Mouse (Mus musculus) midbrain, postnatal 0 days (tissue): ENCODE measurements around the gene Ciz1. TPM values are rescaled to one million over a fixed set of nuclear protein-coding genes. Genes with fewer than 3 reads are reported as not detected.

ENCODE experiments used
- ATAC-seq: fragments of 200-750 bp; cut with Nextera tagmentation; 2 replicates; pipeline ENCODE4 v1.8.0; 2017; ENCODE audit warnings: moderate number of reproducible peaks, mild to moderate bottlenecking, moderate TSS enrichment, moderate library complexity; ENCODE audit not compliant: low FRiP score
- DNase-seq: peaks from one replicate; pipeline ENCODE4 v3.0.0-alpha.2; 2015; ENCODE audit warnings: low spot score
- H3K27ac ChIP-seq: fragments of 300-500 bp; sonication (generic); 2 replicates; pipeline ENCODE4 v1.5.1; 2014; ENCODE audit warnings: low read depth, mild to moderate bottlenecking, low read length, mixed read lengths
- H3K27me3 ChIP-seq: fragments of 300-500 bp; sonication (generic); 2 replicates; pipeline ENCODE4 v1.6.1; 2014; ENCODE audit warnings: low read length, control low read depth, mixed read lengths; ENCODE audit not compliant: insufficient read depth
- H3K36me3 ChIP-seq: fragments of 300-500 bp; sonication (generic); 2 replicates; pipeline ENCODE4 v1.6.1; 2014; ENCODE audit warnings: low read length, control low read depth, mixed read lengths; ENCODE audit not compliant: insufficient read depth
- H3K4me1 ChIP-seq: fragments of 300-500 bp; sonication (generic); 2 replicates; pipeline ENCODE4 v1.6.1; 2014; ENCODE audit warnings: mild to moderate bottlenecking, control low read depth, antibody characterized with exemption, low read length, mixed read lengths; ENCODE audit not compliant: insufficient read depth
- H3K4me2 ChIP-seq: fragments of 300-500 bp; sonication (generic); 2 replicates; pipeline ENCODE4 v1.6.1; 2014; ENCODE audit warnings: low read depth, mild to moderate bottlenecking, low read length, mixed read lengths; ENCODE audit not compliant: poor library complexity, severe bottlenecking
- H3K4me3 ChIP-seq: fragments of 300-500 bp; sonication (generic); 2 replicates; pipeline ENCODE4 v1.5.1; 2014; ENCODE audit warnings: low read depth, mild to moderate bottlenecking, low read length, moderate library complexity
- H3K9ac ChIP-seq: fragments of 300-500 bp; sonication (generic); replicated peaks from 2 replicates; pipeline ENCODE4 v1.6.1; 2014; ENCODE audit warnings: mild to moderate bottlenecking, low read length, moderate library complexity, mixed read lengths; ENCODE audit not compliant: poor library complexity, severe bottlenecking
- H3K9me3 ChIP-seq: fragments of 300-500 bp; sonication (generic); 2 replicates; pipeline ENCODE4 v1.6.1; 2016; ENCODE audit warnings: low read length, control low read depth
- CTCF ChIP-seq: IDR thresholded peaks from 2 replicates; pipeline ENCODE4 v1.5.1; 2016; ENCODE audit warnings: antibody characterized with exemption, mild to moderate bottlenecking
- WGBS: fragments of 180-500 bp; shearing (Covaris S2); extraction: QIAGEN DNeasy Blood & Tissue Kit; methylation state at CpG from one replicate; pipeline ENCODE4 v1.1.7; 2014; 5-methylcytosine and 5-hydroxymethylcytosine counted together
- polyA plus RNA-seq: library from polyadenylated mRNA; unstranded; fragments of >200 nt; fragmentation: Nextera tagmentation; extraction: Ambion mirVana; gene quantifications from 2 replicates; pipeline ENCODE4 v1.2.1, GENCODE M21; 2015
- total RNA-seq: library from RNA; depleted of rRNA; stranded (reverse); fragments of >200 nt; gene quantifications from 2 replicates; pipeline ENCODE4 v1.2.3, GENCODE M21; 2014

Ciz1 gene
- total and polyA plus RNA-seq, 2 experiments from 2014 or later: 47.3 to 81.8 TPM

GRCm38 (mm10) chr2:32411407-32411806, 59.3 kb downstream of the Ciz1 start:
- no peak overlapping the region for H3K4me2 ChIP-seq
- peaks cover 25% of the 10 kb centered on the region for H3K36me3 ChIP-seq
- H3K9ac ChIP-seq: no peak overlapping the region
- no peak overlapping the region for H3K4me3 ChIP-seq
- no peaks in the 10 kb centered on the region for H3K4me1 ChIP-seq
- no peak for ATAC-seq
- WGBS: 82% methylated on average over 7 of the region's 7 CpGs
- H3K27me3 ChIP-seq: no peaks in the 10 kb centered on the region
- H3K27ac ChIP-seq: no peak overlapping the region
- TF ChIP-seq CTCF: no peak
- H3K9me3 ChIP-seq: no peaks in the 10 kb centered on the region
- no peak for DNase-seq

DNA sequence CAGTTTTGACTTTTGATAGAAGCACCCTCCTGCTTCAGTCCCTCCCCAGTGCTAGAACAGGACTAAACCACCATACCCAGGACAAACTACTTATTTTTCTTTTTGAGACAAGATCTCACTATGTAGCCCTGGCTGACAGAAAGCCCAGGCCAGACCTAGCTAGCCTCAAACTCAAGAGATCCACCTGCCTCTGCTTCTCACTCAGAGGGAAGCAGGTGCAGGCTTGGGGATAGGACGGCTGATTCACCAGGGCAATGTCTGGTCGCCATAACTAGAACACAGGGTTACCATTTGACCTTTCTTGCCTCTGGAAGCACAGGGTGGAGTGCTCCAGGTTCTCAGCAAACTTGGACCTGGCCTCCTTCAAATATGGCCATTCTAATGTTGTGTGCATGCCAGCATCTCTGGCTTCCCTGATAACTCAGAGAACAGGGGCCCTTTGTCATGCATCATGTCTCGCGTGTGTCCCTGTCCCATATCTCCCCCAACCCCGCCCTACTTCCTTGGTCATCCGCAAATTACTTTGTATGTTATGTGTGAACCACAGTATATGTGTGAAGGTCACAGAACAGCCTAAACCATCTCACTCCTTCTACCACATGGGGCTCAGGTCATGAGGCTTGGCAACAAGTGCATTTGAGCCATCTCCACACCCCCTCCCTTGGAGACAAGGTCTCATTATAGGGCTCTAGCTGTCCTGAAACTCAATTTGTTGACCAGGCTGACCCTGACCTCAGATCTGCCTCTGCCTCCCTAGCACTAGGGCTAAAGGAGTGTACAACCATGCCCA, 60.8 kb downstream of the Ciz1 start:
- H3K9me3 ChIP-seq: no peaks in the 10 kb centered on the region
- WGBS: 93% methylated on average over 6 of the region's 6 CpGs
- H3K4me1 ChIP-seq: no peaks in the 10 kb centered on the region
- TF ChIP-seq CTCF: no peak
- H3K4me2 ChIP-seq: no peak overlapping the region
- DNase-seq: no peak
- H3K36me3 ChIP-seq: peaks cover 41% of the 10 kb centered on the region
- no peak overlapping the region for H3K4me3 ChIP-seq
- no peak overlapping the region for H3K27ac ChIP-seq
- H3K9ac ChIP-seq: no peak overlapping the region
- H3K27me3 ChIP-seq: no peaks in the 10 kb centered on the region
- ATAC-seq: no peak

- Histone ChIP-seq H3K27me3 (no peaks in the 10 kb centered on the region), H3K27ac (no peak overlapping the region), H3K9me3 (no peaks in the 10 kb centered on the region), H3K9ac (no peak overlapping the region), H3K36me3 (peaks cover 50% of the 10 kb centered on the region), H3K4me1 (no peaks in the 10 kb centered on the region), H3K4me2 (no peak overlapping the region), H3K4me3 (no peak overlapping the region)
- no peak for DNase-seq
- no peak for TF ChIP-seq CTCF
- WGBS: 71% methylated on average over 5 of the region's 5 CpGs
- ATAC-seq: no peak
These were observed 61.8 kb downstream of the Ciz1 start for GRCm38 (mm10) chr2:32413936-32414335.

GRCm38 (mm10) chr2:32415801-32416200, 63.7 kb downstream of the Ciz1 start:
- no peak overlapping the region for H3K4me3 ChIP-seq
- no peak overlapping the region for H3K4me2 ChIP-seq
- no peak overlapping the region for H3K27ac ChIP-seq
- peaks cover 67% of the 10 kb centered on the region for H3K36me3 ChIP-seq
- TF ChIP-seq CTCF: no peak
- no peaks in the 10 kb centered on the region for H3K27me3 ChIP-seq
- no peak for ATAC-seq
- no peak for DNase-seq
- H3K9ac ChIP-seq: no peak overlapping the region
- WGBS: 98% methylated on average over 12 of the region's 12 CpGs
- no peaks in the 10 kb centered on the region for H3K9me3 ChIP-seq
- H3K4me1 ChIP-seq: no peaks in the 10 kb centered on the region

- Histone ChIP-seq H3K27ac (no peak overlapping the region), H3K9me3 (no peaks in the 10 kb centered on the region), H3K4me1 (no peaks in the 10 kb centered on the region), H3K36me3 (peaks cover 74% of the 10 kb centered on the region), H3K27me3 (no peaks in the 10 kb centered on the region), H3K9ac (no peak overlapping the region), H3K4me3 (no peak overlapping the region), H3K4me2 (no peak overlapping the region)
- no peak for ATAC-seq
- TF ChIP-seq CTCF: no peak
- DNase-seq: no peak
- 89% methylated on average over 2 of the region's 2 CpGs for WGBS
These were observed 64.4 kb downstream of the Ciz1 start for GRCm38 (mm10) chr2:32416556-32416955.

DNA sequence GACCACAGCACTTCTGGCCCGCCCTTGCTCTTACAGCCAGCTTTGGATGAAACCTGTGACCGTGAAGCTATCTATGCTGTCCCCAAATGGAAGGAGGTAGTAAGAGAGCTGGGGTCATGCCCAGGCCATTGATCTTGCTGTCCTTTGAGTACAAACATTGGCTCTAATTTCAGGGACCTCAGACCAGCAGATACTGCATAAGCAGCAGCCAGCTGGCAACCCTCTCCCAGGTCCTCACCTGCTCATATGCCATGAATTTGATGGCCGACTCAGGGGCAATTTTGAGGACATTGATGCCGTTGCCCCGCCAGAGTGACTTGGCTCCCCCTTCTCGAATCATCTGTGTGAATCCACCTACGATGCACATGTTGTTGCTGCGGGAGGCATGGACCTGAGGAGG, 65.4 kb downstream of the Ciz1 start:
- no peak overlapping the region for H3K9ac ChIP-seq
- no peak overlapping the region for H3K4me2 ChIP-seq
- no peaks in the 10 kb centered on the region for H3K27me3 ChIP-seq
- peaks cover 74% of the 10 kb centered on the region for H3K36me3 ChIP-seq
- no peak overlapping the region for H3K4me3 ChIP-seq
- H3K9me3 ChIP-seq: no peaks in the 10 kb centered on the region
- no peak for TF ChIP-seq CTCF
- H3K4me1 ChIP-seq: no peaks in the 10 kb centered on the region
- no peak for ATAC-seq
- DNase-seq: no peak
- H3K27ac ChIP-seq: no peak overlapping the region
- 91% methylated on average over 8 of the region's 8 CpGs for WGBS
